Mouse (Mus musculus): ENCODE measurements around the gene Pknox2.

Pknox2 gene

GRCm38 (mm10) chr9:37101059-37101940 lies 45.9 kb downstream of the Pknox2 start:
- peak; percentile 33 for DNase-seq (ENCODE audit: low read depth, low spot score)

GRCm38 (mm10) chr9:37099595-37099994 lies 47.6 kb downstream of the Pknox2 start:
- DNase-seq (ENCODE audit: low read depth, low spot score) = no peak

- DNase-seq (ENCODE audit: low read depth, low spot score) = no peak
Measured at GRCm38 (mm10) chr9:37098600-37098999, 48.6 kb downstream of the Pknox2 start.

DNA sequence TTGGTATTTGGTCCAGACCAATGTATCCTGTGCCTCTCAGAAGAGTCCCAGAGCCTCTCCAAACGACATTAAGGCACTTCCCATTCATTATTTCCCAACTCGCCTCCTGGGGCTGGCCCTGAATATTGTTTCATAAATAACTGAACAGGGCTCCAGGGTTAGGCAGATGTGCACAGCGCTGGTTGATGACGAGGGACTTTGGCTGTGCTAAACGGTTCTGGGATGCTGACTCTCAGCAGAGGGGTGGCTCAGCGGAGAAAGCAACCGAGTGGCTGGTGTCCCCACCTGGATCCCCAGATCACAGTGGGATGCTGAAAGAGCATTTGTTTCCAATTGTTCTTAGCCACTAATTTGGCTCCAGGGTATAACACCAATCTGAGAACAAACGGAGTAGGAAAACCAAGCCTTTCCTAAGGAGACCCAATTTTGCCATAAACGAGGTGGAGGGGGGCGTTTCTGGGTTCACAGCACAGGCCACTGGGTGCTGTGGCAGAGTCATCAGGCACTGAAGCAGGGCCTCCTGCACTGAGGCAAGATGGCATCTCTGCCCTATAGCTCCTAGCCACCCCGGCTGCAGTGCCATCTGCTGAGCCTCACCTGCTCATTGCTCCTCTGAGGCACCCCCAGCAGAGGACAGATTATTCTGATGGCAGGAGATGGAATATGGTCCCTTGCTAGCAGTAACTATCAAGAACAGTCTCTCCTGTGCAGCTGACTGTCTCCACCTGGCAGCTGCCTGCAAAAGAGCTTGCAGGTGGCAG lies 52.8 kb downstream of the Pknox2 start:
- DNase-seq (ENCODE audit: low read depth, low spot score) = no peak

DNA sequence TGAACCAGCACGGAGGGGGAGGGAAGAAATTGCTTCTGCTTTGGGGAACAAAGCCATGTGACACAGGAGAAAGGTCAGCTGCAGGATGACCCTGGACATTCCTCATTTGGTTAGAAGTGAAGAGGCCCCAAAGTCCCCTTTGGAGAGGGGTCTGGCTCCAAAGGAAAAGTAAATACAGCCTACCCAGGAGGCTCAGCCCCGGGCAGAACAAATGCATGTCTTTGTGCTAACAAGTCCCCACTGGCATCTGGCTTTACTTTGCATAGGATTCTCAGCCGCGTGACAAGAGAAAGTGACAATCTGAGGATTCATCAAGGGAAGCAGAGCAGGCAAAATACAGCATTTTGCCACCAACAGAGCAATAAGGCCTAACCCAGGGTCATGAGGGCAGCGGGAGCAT lies 54.1 kb downstream of the Pknox2 start:
- no peak for DNase-seq (ENCODE audit: low read depth, low spot score)

DNA sequence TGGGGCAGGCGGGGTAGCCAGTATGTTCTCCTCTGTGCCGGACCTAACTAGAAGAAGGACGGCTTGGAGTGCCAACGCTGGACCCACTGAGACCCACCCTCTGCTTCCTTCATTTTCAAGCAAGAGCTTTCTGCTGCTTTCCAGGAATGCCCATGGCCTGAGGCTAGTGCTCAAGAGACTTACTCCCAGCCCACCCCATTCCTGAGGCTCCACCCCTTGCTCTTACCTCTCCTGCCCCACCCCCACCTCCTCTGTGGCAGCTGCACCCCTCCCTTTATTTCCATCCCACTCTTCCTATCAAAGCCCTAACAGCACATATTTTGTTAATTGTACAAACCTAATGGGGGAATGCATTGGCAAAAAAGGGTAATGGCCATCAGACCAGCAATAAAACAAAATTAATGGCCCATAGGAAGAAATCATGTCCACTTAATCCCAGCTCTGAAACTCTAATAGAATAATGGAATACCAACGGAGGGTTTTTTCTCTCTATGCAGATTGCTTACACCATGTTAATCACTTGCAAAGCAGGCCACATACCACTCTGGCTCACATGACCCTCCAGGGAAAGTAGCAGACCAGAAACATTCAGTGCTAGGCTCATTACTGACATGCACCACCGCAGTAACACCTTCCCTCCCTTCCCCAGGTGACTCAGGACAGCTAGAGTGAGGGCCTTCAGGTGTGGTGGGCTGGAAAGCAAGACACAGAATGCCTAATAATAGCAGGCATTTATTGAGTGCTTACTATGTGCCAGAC lies 57.1 kb downstream of the Pknox2 start:
- DNase-seq (ENCODE audit: low read depth, low spot score) = peak; percentile 84

DNA sequence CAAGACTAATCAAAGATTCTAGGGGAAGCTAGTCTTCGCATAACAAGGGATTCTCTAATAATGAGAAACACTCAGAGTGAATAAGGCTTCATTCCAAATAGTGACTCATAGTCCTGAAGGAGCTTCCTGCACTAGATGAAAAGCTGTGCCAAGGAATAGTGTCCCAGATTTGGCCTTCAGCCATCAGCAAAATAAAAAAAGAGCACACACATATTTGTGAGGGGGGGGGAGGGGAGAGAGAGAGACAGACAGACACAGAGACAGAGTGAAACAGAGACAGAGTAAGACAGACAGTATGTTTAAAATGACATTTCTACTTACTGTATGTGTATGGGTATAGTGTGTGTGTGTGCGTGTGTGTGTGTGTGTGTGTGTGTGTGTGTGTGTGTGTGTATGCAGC lies 61.8 kb downstream of the Pknox2 start:
- no peak for DNase-seq (ENCODE audit: low read depth, low spot score)

DNA sequence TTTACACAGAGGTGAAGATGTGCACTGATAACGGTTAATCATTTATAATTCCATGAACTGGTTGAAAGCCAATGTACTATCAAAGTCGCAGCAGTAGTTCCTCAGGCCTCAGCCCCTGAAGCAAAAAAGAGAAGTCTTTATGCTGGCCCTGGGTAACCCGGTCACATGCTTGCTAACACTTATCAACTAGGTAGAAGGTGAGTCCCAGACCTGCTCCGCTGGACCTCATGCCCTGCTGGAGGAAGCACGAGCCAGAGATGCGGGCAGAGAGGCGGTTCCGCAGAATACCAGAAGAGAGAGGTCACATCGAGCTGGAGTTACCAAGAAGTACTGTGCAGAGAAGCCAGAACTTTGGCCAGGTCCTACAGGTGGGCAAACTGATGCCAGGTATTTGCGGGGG lies 65.0 kb downstream of the Pknox2 start:
- DNase-seq (ENCODE audit: low read depth, low spot score) = no peak

DNA sequence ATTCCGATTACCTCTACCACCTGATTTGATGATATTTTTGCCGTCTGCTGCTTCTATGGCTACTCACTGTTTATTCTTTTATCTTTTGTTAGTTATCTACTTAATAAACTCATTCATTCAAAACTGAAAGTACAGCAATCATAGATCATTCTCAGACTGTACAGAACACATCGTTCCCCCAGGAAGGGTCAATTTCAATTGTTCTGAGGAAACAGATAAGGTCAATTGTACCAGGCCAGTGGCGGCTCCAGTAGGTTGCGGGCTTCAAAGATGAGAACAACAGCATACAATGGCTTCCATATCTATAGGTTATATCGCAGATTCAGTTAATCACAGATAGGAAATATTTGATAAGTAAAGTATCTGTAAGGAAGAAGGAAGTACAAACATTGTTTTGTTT lies 66.9 kb downstream of the Pknox2 start:
- DNase-seq (ENCODE audit: low read depth, low spot score) = no peak

DNA sequence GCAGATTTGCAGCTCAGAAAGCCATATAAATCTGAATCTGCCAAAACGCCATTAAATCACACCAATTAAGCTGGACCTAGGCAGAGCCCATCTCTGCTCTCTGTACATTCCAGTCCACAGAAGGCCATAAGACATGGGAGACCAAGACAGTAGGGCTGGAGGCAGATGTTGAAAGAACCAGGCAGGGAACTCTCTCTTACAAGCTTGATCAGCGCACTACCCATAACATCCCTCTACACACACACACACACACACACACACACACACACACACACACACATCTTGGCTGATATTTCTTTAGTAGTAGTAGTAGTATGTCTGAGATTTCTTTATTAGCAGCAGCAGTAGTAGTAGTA lies 70.2 kb downstream of the Pknox2 start:
- no peak for DNase-seq (ENCODE audit: low read depth, low spot score)

DNA sequence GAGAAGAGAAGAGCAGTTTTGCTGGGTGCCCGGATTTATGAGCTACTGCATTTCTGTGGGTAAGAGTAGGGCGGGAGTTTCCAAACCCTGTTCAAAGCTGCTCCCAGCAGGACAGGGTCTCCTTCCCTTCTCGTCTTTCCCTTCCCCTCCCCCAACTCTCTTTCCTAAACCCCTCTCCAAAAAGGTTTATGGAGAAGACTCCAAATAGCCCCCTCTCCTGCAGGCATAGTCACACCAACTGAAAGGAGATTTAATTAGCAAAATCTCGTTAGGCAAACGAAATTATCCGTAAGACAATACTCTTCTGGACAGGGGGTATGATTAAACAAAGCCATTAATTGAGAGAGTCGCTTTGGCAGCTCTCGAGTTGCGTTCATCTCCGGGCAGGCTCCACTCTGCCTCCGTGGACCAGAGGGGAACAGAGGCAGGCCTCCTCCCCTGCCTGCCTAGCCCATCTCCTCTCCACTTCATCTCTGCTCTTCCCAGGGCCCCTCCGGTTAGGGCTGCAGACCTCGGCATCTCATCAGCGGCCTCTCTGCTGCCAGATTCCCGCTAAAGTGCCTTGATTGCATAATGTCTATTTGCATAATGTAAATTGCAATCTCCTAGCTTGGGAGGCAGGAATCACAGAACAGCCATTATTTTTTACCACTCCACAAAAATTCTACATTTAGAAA lies 70.7 kb downstream of the Pknox2 start:
- DNase-seq (ENCODE audit: low read depth, low spot score) = no peak

- DNase-seq (ENCODE audit: low read depth, low spot score) = no peak
Measured at GRCm38 (mm10) chr9:37075903-37076302, 71.3 kb downstream of the Pknox2 start.

GRCm38 (mm10) chr9:37069391-37070312 lies 77.6 kb downstream of the Pknox2 start:
- no peak for DNase-seq (ENCODE audit: low read depth, low spot score)

DNA sequence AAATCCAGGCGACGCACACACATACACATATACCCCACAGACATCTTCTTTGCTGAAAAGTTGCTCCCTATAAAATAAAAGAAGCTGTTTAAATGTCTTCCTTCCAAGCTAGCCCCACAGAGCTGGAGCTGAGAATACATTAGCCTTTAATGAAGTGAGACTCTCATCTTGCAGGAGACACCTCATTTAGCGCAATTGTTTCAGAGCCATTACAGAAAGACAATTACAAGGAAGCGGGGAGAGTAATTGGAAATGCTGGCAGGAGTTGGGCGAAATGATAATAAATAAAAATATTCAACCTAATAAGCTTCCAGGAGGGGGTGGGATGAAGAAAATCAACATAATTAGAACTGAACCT lies 79.8 kb downstream of the Pknox2 start:
- DNase-seq (ENCODE audit: low read depth, low spot score) = no peak

DNA sequence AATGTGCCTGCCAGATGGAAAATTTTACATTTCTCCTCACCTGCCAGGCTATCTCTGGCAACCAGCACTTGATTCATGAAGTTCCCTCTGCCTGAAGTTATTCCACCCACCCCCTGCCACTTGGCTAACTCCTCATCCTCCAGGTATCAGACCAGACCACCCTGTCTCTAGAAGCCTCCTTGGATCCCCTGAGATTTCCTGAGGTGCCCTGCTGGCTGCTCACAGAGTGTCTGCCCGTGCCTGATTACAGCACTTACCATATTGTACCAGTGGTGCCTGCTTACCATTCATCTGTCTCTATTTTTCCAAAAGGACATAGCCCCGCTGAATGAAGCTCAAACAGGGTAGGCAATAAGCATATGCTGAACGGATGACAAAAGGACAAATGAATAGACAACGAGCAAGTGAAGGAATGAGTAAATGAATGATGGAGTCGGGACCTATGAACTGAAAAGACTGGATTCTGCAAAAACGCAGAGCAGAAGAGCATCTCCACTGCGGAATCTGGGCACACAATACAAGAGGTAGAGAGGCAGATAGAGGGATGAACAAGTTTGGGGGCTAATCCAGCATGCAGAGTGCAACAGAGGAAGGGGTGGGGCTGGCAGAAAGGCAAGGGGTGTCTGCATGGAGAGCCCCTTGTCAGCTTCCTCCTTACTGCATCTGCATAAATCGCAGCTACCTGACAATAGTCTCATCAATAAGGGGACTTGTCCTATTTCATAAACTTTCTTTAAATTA lies 80.3 kb downstream of the Pknox2 start:
- DNase-seq (ENCODE audit: low read depth, low spot score) = no peak

- DNase-seq (ENCODE audit: low read depth, low spot score) = no peak
Measured at GRCm38 (mm10) chr9:37061627-37062026, 85.6 kb downstream of the Pknox2 start.

GRCm38 (mm10) chr9:37054703-37055102 lies 92.5 kb downstream of the Pknox2 start:
- no peak for DNase-seq (ENCODE audit: low read depth, low spot score)

DNA sequence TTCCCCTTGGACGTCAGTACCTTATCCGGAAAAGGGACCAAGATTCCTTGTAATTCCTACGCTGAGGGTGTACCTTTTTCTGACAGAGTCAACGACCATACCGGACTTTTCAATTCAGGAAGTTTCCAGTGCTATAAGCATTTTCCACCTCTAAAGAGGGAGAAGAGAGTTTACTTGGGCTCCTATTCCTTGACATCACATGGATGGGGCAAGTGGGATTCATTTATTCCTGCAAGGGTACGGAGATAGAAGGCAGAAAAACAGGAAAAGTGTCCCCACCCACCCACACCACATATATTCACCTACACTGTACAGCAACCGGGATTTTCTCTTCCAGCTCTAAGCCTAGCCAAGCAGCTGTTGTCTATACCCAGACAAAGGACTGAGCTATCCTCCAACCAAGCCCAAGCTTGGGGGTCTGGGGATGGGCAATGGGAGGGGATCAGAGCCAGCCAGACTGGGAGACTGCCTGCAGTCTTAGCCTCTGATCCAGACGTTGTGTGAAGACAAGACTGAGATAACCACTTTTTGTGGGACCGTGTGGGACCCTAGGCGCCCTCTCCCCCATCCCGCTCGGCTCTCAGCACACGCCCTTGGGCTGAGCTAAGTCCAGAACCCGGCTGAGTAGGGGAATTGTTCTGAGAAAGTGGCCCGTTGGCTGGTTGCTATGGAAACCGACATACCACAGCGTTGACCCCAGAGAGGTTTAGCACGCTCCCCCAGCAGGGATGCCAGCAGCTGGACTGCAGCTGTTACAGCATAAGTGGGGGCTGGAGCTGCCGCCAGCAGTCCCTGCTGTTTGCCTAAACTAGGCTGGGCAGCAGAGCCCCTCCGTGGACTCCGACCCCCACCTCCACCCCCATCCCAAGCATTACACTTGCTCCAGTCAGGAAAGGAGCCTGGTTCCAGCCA lies 93.3 kb downstream of the Pknox2 start:
- DNase-seq (ENCODE audit: low read depth, low spot score) = peak; percentile 97

- peak; percentile 10 for DNase-seq (ENCODE audit: low read depth, low spot score)
Measured at GRCm38 (mm10) chr9:37053041-37053440, 94.2 kb downstream of the Pknox2 start.

All from R1 (cell line).